Mouse (Mus musculus) spleen, adult 2 months (tissue): ENCODE results near the gene Hoxb7. TPM values are rescaled to one million over a fixed set of nuclear protein-coding genes. Genes with fewer than 3 reads are reported as not detected.

Source experiments
- DNase-seq, 2 experiments: peaks; one replicate each; pipeline versions ENCODE4 v3.0.0 to v3.0.0-alpha.2; 2012 to 2021; ENCODE audit warnings: low spot score in 2 of 2, low read depth in 1 of 2
- H3K27ac ChIP-seq: fragments of 200-500 bp; 2 replicates; pipeline ENCODE4 v1.5.1; 2012; ENCODE audit warnings: low read length, inconsistent platforms; ENCODE audit not compliant: insufficient read depth
- H3K27me3 ChIP-seq: fragments of 200-500 bp; 2 replicates; pipeline ENCODE4 v1.6.1; 2012; ENCODE audit warnings: mild to moderate bottlenecking, moderate library complexity, low read length, inconsistent platforms; ENCODE audit not compliant: control insufficient read depth, insufficient read depth
- H3K36me3 ChIP-seq: fragments of 200-500 bp; 2 replicates; pipeline ENCODE4 v1.6.1; 2012; ENCODE audit warnings: mild to moderate bottlenecking, low read length, inconsistent platforms; ENCODE audit not compliant: control insufficient read depth, insufficient read depth
- H3K4me1 ChIP-seq: fragments of 200-500 bp; 2 replicates; pipeline ENCODE4 v1.6.1; 2011; ENCODE audit warnings: inconsistent platforms; ENCODE audit not compliant: control insufficient read depth, insufficient read depth, insufficient read length
- H3K4me3 ChIP-seq: fragments of 200-500 bp; 2 replicates; pipeline ENCODE4 v1.5.1; 2011; ENCODE audit warnings: mild to moderate bottlenecking, inconsistent platforms; ENCODE audit not compliant: insufficient read depth, insufficient read length; ENCODE audit errors: extremely low read depth
- CTCF ChIP-seq: fragments of 200-500 bp; IDR thresholded peaks from 2 replicates; pipeline ENCODE4 v1.5.1; 2011; ENCODE audit warnings: mild to moderate bottlenecking, inconsistent platforms; ENCODE audit not compliant: insufficient read depth, insufficient read length, insufficient replicate concordance; ENCODE audit errors: extremely low read depth
- POLR2A ChIP-seq: fragments of 200-500 bp; IDR thresholded peaks from 2 replicates; pipeline ENCODE4 v1.6.1; 2011; ENCODE audit warnings: low read depth, low read length, inconsistent platforms
- WGBS: fragments of 180-500 bp; shearing (Covaris S2); methylation state at CpG from one replicate; pipeline ENCODE4 v1.1.7; 2018; 5-methylcytosine and 5-hydroxymethylcytosine counted together
- polyA plus RNA-seq: library from polyadenylated mRNA; depleted of rRNA; stranded (reverse); fragments of >200 nt; gene quantifications from 2 replicates; pipeline ENCODE4 v1.2.3, GENCODE M21; 2012

The Hoxb7 gene
- polyA plus RNA-seq, 1 experiment: 0.62 TPM

- Histone ChIP-seq H3K27ac (no peak overlapping the region), H3K36me3 (no peaks in the 10 kb centered on the region), H3K4me1 (no peaks in the 10 kb centered on the region; the same call in 1 of the 2 replicates), H3K27me3 (peaks cover 3% of the 10 kb centered on the region; the same call in 1 of the 2 replicates), H3K4me3 (no peak overlapping the region)
- no peak for TF ChIP-seq CTCF
- DNase-seq: no peak
- WGBS: 94% methylated on average over 6 of the region's 6 CpGs
Measured at GRCm38 (mm10) chr11:96322738-96323137, 36.3 kb downstream of the Hoxb7 start.

- no peak for DNase-seq
- H3K27me3 ChIP-seq: 0 out of 2 replicates have a peak, but pooled peaks cover 3% of the 10 kb centered on the region
- H3K36me3 ChIP-seq: no peaks in the 10 kb centered on the region
- no peaks in the 10 kb centered on the region; the same call in 1 of the 2 replicates for H3K4me1 ChIP-seq
- TF ChIP-seq POLR2A (no peak), CTCF (no peak)
- H3K4me3 ChIP-seq: no peak within 1 kb of the TSS
- WGBS: 95% methylated on average over 10 of the region's 10 CpGs
- H3K27ac ChIP-seq: no peak within 1 kb of the TSS
Measured at GRCm38 (mm10) chr11:96323154-96323553, 36.7 kb downstream of the Hoxb7 start, which contains the start of gene Hoxb3. Gene Hoxb3, plus strand, starts transcription at chr11:96323326.

- Histone ChIP-seq H3K4me1 (no peaks in the 10 kb centered on the region; the same call in 1 of the 2 replicates), H3K27ac (no peak overlapping the region), H3K36me3 (no peaks in the 10 kb centered on the region), H3K27me3 (no peaks in the 10 kb centered on the region), H3K4me3 (no peak overlapping the region)
- 74% methylated on average over 5 of the region's 5 CpGs for WGBS
- DNase-seq: no peak
- no peak for TF ChIP-seq CTCF
- no peak for TF ChIP-seq POLR2A
Measured at GRCm38 (mm10) chr11:96324125-96324524, 37.7 kb downstream of the Hoxb7 start.

GRCm38 (mm10) chr11:96324965-96325364 lies 38.5 kb downstream of the Hoxb7 start:
- TF ChIP-seq POLR2A: no peak
- no peak for TF ChIP-seq CTCF
- Histone ChIP-seq H3K27me3 (no peaks in the 10 kb centered on the region), H3K4me1 (no peaks in the 10 kb centered on the region; the same call in 1 of the 2 replicates), H3K4me3 (no peak overlapping the region), H3K36me3 (no peaks in the 10 kb centered on the region), H3K27ac (no peak overlapping the region)
- WGBS: 86% methylated on average over 8 of the region's 8 CpGs
- no peak for DNase-seq

- TF ChIP-seq POLR2A (no peak), CTCF (no peak)
- H3K27me3 ChIP-seq: no peaks in the 10 kb centered on the region
- no peaks in the 10 kb centered on the region for H3K36me3 ChIP-seq
- no peak overlapping the region for H3K4me3 ChIP-seq
- H3K4me1 ChIP-seq: no peaks in the 10 kb centered on the region
- H3K27ac ChIP-seq: no peak overlapping the region
- 92% methylated on average over 22 of the region's 22 CpGs for WGBS
- DNase-seq: no peak
Measured at GRCm38 (mm10) chr11:96325747-96326212, 39.4 kb downstream of the Hoxb7 start.

GRCm38 (mm10) chr11:96326705-96327104 lies 40.3 kb downstream of the Hoxb7 start:
- TF ChIP-seq CTCF (no peak), POLR2A (no peak)
- H3K4me3 ChIP-seq: no peak overlapping the region
- H3K4me1 ChIP-seq: no peaks in the 10 kb centered on the region
- no peak for DNase-seq
- H3K27ac ChIP-seq: no peak overlapping the region
- H3K27me3 ChIP-seq: no peaks in the 10 kb centered on the region
- 91% methylated on average over 12 of the region's 12 CpGs for WGBS
- no peaks in the 10 kb centered on the region for H3K36me3 ChIP-seq

- Histone ChIP-seq H3K4me3 (no peak overlapping the region), H3K27me3 (no peaks in the 10 kb centered on the region), H3K4me1 (no peaks in the 10 kb centered on the region), H3K36me3 (no peaks in the 10 kb centered on the region), H3K27ac (no peak overlapping the region)
- DNase-seq: no peak
- TF ChIP-seq CTCF: no peak
- TF ChIP-seq POLR2A: no peak
- WGBS: 93% methylated on average over 7 of the region's 7 CpGs
Measured at GRCm38 (mm10) chr11:96327122-96327521, 40.7 kb downstream of the Hoxb7 start.
